Mouse (Mus musculus): Measurements from ENCODE around the gene Hist1h1e. TPM values are rescaled to one million over a fixed set of nuclear protein-coding genes. Genes with fewer than 3 reads are reported as not detected.
"Not testable (repeated sequence)": the region's sequence is repeated elsewhere in the genome, so short reads cannot be mapped to it uniquely, and the experiment has no call there.

Hist1h1e gene
- polyA plus RNA-seq, 1 experiment, result 1.2 TPM

- DNase-seq, result peak; percentile 52
- H3K27ac ChIP-seq (ENCODE audit: insufficient read depth, low read depth, low read length), result no peak within 1 kb of the TSS
- WGBS, result 5% methylated on average over 18 of the region's 18 CpGs
- TF ChIP-seq POLR2A (IDR thresholded peaks at IDR 0.05; ENCODE audit: low read depth, low read length) (no peak), CTCF (conservative IDR thresholded peaks at IDR 0.05; ENCODE audit: insufficient read depth, insufficient read length, low read depth, low read length) (no peak)
- peaks cover 2% of the 10 kb centered on the region; the same call in 1 of the 2 replicates for H3K27me3 ChIP-seq (replicated peaks; ENCODE audit: control insufficient read depth, insufficient read depth, low read length)
- no peaks in the 10 kb centered on the region for H3K36me3 ChIP-seq (ENCODE audit: control insufficient read depth, insufficient read depth, low read length)
- no peaks in the 10 kb centered on the region; the same call in 1 of the 2 replicates for H3K4me1 ChIP-seq (ENCODE audit: control insufficient read depth, insufficient read depth, low read length)
- peak within 1 kb of the TSS; percentile 37; the same call in 1 of the 2 replicates for H3K4me3 ChIP-seq (ENCODE audit: insufficient read depth, low read depth, low read length)
These were observed 47.0 kb downstream of the Hist1h1e start, which contains the start of gene Hist1h3d for GRCm38 (mm10) chr13:23575271-23575851. Hist1h3d (plus strand) TSS chr13:23575763.

- H3K27ac ChIP-seq (ENCODE audit: insufficient read depth, low read depth, low read length), result not testable (repeated sequence)
- WGBS, result 9% methylated on average over 11 of the region's 39 CpGs
These were observed 47.7 kb downstream of the Hist1h1e start for GRCm38 (mm10) chr13:23574546-23575170.

GRCm38 (mm10) chr13:23573898-23574524 is 48.3 kb downstream of the Hist1h1e start, which contains the start of the genes Hist1h2bf and Hist1h2ad:
Hist1h2bf (minus strand) TSS chr13:23574196.
Hist1h2ad (plus strand) TSS chr13:23574381.
- H3K27ac ChIP-seq (ENCODE audit: insufficient read depth, low read depth, low read length); H3K36me3 ChIP-seq (ENCODE audit: control insufficient read depth, insufficient read depth, low read length); H3K27me3 ChIP-seq (replicated peaks; ENCODE audit: control insufficient read depth, insufficient read depth, low read length); H3K4me1 ChIP-seq (ENCODE audit: control insufficient read depth, insufficient read depth, low read length): not testable (repeated sequence)
- peak within 1 kb of the TSS; percentile 26; the same call in 1 of the 2 replicates for H3K4me3 ChIP-seq (ENCODE audit: insufficient read depth, low read depth, low read length)
- WGBS, result 4% methylated on average over 42 of the region's 42 CpGs
- peak; percentile 90 for DNase-seq

More at GRCm38 (mm10) chr13:23574546-23575170, 47.7 kb downstream of the Hist1h1e start:
- H3K36me3 ChIP-seq (ENCODE audit: control insufficient read depth, insufficient read depth, low read length); H3K4me1 ChIP-seq (ENCODE audit: control insufficient read depth, insufficient read depth, low read length); H3K27me3 ChIP-seq (replicated peaks; ENCODE audit: control insufficient read depth, insufficient read depth, low read length); DNase-seq: not testable (repeated sequence)
- peak overlapping the region; percentile 8; the same call in 1 of the 2 replicates for H3K4me3 ChIP-seq (ENCODE audit: insufficient read depth, low read depth, low read length)

- not testable (repeated sequence) for H3K27me3 ChIP-seq (replicated peaks; ENCODE audit: control insufficient read depth, insufficient read depth, low read length); DNase-seq; H3K27ac ChIP-seq (ENCODE audit: insufficient read depth, low read depth, low read length); H3K4me1 ChIP-seq (ENCODE audit: control insufficient read depth, insufficient read depth, low read length); H3K36me3 ChIP-seq (ENCODE audit: control insufficient read depth, insufficient read depth, low read length)
- WGBS, result 21% methylated on average over 20 of the region's 20 CpGs
- H3K4me3 ChIP-seq (ENCODE audit: insufficient read depth, low read depth, low read length), result 0 out of 2 replicates have a peak overlapping the region, but pooled peaks have one; percentile 26
These were observed 49.1 kb downstream of the Hist1h1e start for GRCm38 (mm10) chr13:23573034-23573897.

- Histone ChIP-seq H3K4me1 (ENCODE audit: control insufficient read depth, insufficient read depth, low read length) (no peaks in the 10 kb centered on the region; the same call in 1 of the 2 replicates), H3K27me3 (replicated peaks; ENCODE audit: control insufficient read depth, insufficient read depth, low read length) (peaks cover 2% of the 10 kb centered on the region; the same call in 1 of the 2 replicates), H3K4me3 (ENCODE audit: insufficient read depth, low read depth, low read length) (no peak overlapping the region), H3K36me3 (ENCODE audit: control insufficient read depth, insufficient read depth, low read length) (no peaks in the 10 kb centered on the region), H3K27ac (ENCODE audit: insufficient read depth, low read depth, low read length) (no peak overlapping the region)
- TF ChIP-seq POLR2A (IDR thresholded peaks at IDR 0.05; ENCODE audit: low read depth, low read length), result no peak
- TF ChIP-seq CTCF (conservative IDR thresholded peaks at IDR 0.05; ENCODE audit: insufficient read depth, insufficient read length, low read depth, low read length), result no peak
- 55% methylated on average over 2 of the region's 2 CpGs for WGBS
- no peak for DNase-seq
These were observed 49.9 kb downstream of the Hist1h1e start for GRCm38 (mm10) chr13:23572218-23573033.

- H3K27me3 ChIP-seq (replicated peaks; ENCODE audit: control insufficient read depth, insufficient read depth, low read length); DNase-seq; H3K36me3 ChIP-seq (ENCODE audit: control insufficient read depth, insufficient read depth, low read length); H3K4me1 ChIP-seq (ENCODE audit: control insufficient read depth, insufficient read depth, low read length): not testable (repeated sequence)
- H3K4me3 ChIP-seq (ENCODE audit: insufficient read depth, low read depth, low read length), result peak overlapping the region; percentile 60
- H3K27ac ChIP-seq (ENCODE audit: insufficient read depth, low read depth, low read length), result peak overlapping the region; percentile 77
- WGBS, result 2% methylated on average over 18 of the region's 34 CpGs
These were observed 50.7 kb downstream of the Hist1h1e start for GRCm38 (mm10) chr13:23571504-23572217.
